Mouse (Mus musculus): ENCODE data around the gene Isg15. TPM values are rescaled to one million over a fixed set of nuclear protein-coding genes. Genes with fewer than 3 reads are reported as not detected.

The Isg15 gene
- polyA plus RNA-seq, 1 experiment from 2014 or later = 0.91 TPM

- no peaks in the 10 kb centered on the region for H3K9me3 ChIP-seq (ENCODE audit: control insufficient read depth, low read length)
- DNase-seq (ENCODE audit: low spot score) = no peak
- H3K9ac ChIP-seq (ENCODE audit: low read length) = peak overlapping the region; percentile 32
- no peak overlapping the region for H3K27ac ChIP-seq (ENCODE audit: low read depth)
- H3K4me2 ChIP-seq (ENCODE audit: low read length) = peak overlapping the region; percentile 32
- peaks cover 42% of the 10 kb centered on the region for H3K36me3 ChIP-seq (ENCODE audit: control insufficient read depth, insufficient read depth, low read length)
- WGBS = 19% methylated on average over 31 of the region's 31 CpGs
- H3K4me1 ChIP-seq (replicated peaks; ENCODE audit: control insufficient read depth, insufficient read depth, low read length) = peaks cover 20% of the 10 kb centered on the region
- H3K4me3 ChIP-seq (ENCODE audit: low read depth, low read length) = no peak overlapping the region
- ATAC-seq (replicated peaks; ENCODE audit: low FRiP score, low TSS enrichment, low read depth) = no peak
- no peaks in the 10 kb centered on the region for H3K27me3 ChIP-seq (replicated peaks; ENCODE audit: control insufficient read depth, insufficient read depth, low read length)
Observed at GRCm38 (mm10) chr4:156185950-156186850, 14.4 kb downstream of the Isg15 start.

DNA sequence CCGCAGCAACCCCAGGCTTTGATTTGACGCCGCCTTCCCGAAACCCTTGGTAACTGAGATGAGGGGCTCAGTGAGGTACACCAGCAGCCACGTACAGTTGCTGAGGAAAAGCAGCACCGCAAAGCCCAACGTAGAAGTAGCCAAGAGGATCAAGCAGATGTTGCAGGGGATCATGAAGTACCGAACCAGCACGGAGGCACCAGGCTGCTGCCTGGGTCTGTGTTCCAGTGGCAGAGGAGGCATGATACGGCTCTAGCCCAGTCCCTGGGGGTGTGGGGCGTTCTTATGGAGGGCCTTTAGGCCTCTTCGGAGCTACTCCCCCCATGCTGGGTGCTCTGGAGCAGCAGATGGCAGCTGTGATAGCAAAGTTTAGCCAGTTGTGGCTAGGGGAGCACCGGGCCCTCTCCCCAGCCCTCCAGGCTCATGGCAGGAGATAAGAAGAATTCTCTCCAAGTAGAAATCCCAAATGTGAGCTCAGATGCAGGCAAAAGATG, 15.1 kb downstream of the Isg15 start:
- no peaks in the 10 kb centered on the region for H3K27me3 ChIP-seq (replicated peaks; ENCODE audit: control insufficient read depth, insufficient read depth, low read length)
- H3K27ac ChIP-seq (ENCODE audit: low read depth) = no peak overlapping the region
- ATAC-seq (replicated peaks; ENCODE audit: low FRiP score, low TSS enrichment, low read depth) (no peak), DNase-seq (ENCODE audit: low spot score) (no peak)
- H3K4me3 ChIP-seq (ENCODE audit: low read depth, low read length) = no peak overlapping the region
- no peak overlapping the region; the same call in 1 of the 2 replicates for H3K4me2 ChIP-seq (ENCODE audit: low read length)
- no peaks in the 10 kb centered on the region for H3K9me3 ChIP-seq (ENCODE audit: control insufficient read depth, low read length)
- H3K36me3 ChIP-seq (ENCODE audit: control insufficient read depth, insufficient read depth, low read length) = peaks cover 42% of the 10 kb centered on the region
- WGBS = 84% methylated on average over 13 of the region's 13 CpGs
- peaks cover 20% of the 10 kb centered on the region for H3K4me1 ChIP-seq (replicated peaks; ENCODE audit: control insufficient read depth, insufficient read depth, low read length)
- no peak overlapping the region for H3K9ac ChIP-seq (ENCODE audit: low read length)

GRCm38 (mm10) chr4:156184291-156184954, 16.2 kb downstream of the Isg15 start:
- DNase-seq (ENCODE audit: low spot score) (no peak), ATAC-seq (replicated peaks; ENCODE audit: low FRiP score, low TSS enrichment, low read depth) (no peak)
- H3K4me1 ChIP-seq (replicated peaks; ENCODE audit: control insufficient read depth, insufficient read depth, low read length) = peaks cover 20% of the 10 kb centered on the region
- H3K27ac ChIP-seq (ENCODE audit: low read depth) = no peak overlapping the region
- no peak overlapping the region for H3K9ac ChIP-seq (ENCODE audit: low read length)
- no peaks in the 10 kb centered on the region for H3K9me3 ChIP-seq (ENCODE audit: control insufficient read depth, low read length)
- no peaks in the 10 kb centered on the region for H3K27me3 ChIP-seq (replicated peaks; ENCODE audit: control insufficient read depth, insufficient read depth, low read length)
- H3K4me3 ChIP-seq (ENCODE audit: low read depth, low read length) = no peak overlapping the region
- H3K36me3 ChIP-seq (ENCODE audit: control insufficient read depth, insufficient read depth, low read length) = peaks cover 43% of the 10 kb centered on the region
- no peak overlapping the region for H3K4me2 ChIP-seq (ENCODE audit: low read length)
- WGBS = 86% methylated on average over 7 of the region's 7 CpGs

DNA sequence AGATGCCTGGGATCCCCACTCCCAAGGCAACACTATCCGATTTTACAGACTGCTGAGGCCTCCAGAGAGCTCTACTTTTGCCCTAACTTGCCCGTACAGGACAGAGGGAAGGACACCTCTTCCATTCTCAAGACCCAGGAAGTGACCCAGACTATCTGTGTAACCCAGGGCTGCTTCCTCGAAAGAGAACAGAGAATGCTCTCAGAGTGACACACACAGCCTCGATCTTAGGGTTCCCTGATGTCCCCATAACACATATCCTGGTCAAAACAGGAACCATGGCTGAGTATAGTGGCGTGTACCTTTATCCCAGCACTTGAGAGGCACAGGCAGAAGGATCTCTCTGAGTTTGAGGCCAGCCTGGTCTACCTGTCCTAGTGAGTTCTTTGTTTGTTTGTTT, 16.9 kb downstream of the Isg15 start:
- H3K27me3 ChIP-seq (replicated peaks; ENCODE audit: control insufficient read depth, insufficient read depth, low read length) = no peaks in the 10 kb centered on the region
- H3K4me1 ChIP-seq (replicated peaks; ENCODE audit: control insufficient read depth, insufficient read depth, low read length) = peaks cover 13% of the 10 kb centered on the region
- no peaks in the 10 kb centered on the region for H3K9me3 ChIP-seq (ENCODE audit: control insufficient read depth, low read length)
- no peak overlapping the region for H3K4me2 ChIP-seq (ENCODE audit: low read length)
- DNase-seq (ENCODE audit: low spot score) (no peak), ATAC-seq (replicated peaks; ENCODE audit: low FRiP score, low TSS enrichment, low read depth) (no peak)
- no peak overlapping the region for H3K4me3 ChIP-seq (ENCODE audit: low read depth, low read length)
- H3K36me3 ChIP-seq (ENCODE audit: control insufficient read depth, insufficient read depth, low read length) = peaks cover 50% of the 10 kb centered on the region
- H3K9ac ChIP-seq (ENCODE audit: low read length) = no peak overlapping the region
- H3K27ac ChIP-seq (ENCODE audit: low read depth) = no peak overlapping the region
- WGBS = 85% methylated on average over 5 of the region's 5 CpGs

DNA sequence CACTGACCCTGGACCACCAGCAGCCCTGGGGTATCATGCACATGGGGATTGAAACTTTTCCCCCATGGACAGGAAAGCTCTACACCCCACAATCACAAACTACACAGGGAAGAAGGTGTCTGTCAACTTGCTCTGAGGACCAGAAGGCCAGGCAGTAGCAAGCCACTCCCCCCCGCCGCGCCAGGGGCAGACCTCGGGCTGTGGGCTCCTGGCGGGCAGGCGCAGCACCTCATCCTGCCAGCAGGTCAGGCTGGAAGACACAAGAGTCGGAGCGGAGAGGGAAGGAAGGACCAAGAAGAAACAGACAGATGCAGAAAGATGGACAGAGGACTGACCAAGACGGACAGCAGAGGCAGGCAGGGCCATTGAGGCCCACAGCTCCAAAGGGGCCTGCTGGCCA, 23.0 kb downstream of the Isg15 start:
- WGBS = 88% methylated on average over 9 of the region's 9 CpGs
- no peak for DNase-seq (ENCODE audit: low spot score)
- H3K27me3 ChIP-seq (replicated peaks; ENCODE audit: control insufficient read depth, insufficient read depth, low read length) = no peaks in the 10 kb centered on the region
- peaks cover 89% of the 10 kb centered on the region for H3K36me3 ChIP-seq (ENCODE audit: control insufficient read depth, insufficient read depth, low read length)
- no peak for ATAC-seq (replicated peaks; ENCODE audit: low FRiP score, low TSS enrichment, low read depth)
- no peaks in the 10 kb centered on the region for H3K4me1 ChIP-seq (replicated peaks; ENCODE audit: control insufficient read depth, insufficient read depth, low read length)
- no peak overlapping the region for H3K9ac ChIP-seq (ENCODE audit: low read length)
- H3K4me2 ChIP-seq (ENCODE audit: low read length) = no peak overlapping the region
- no peak overlapping the region for H3K27ac ChIP-seq (ENCODE audit: low read depth)
- no peaks in the 10 kb centered on the region for H3K9me3 ChIP-seq (ENCODE audit: control insufficient read depth, low read length)
- H3K4me3 ChIP-seq (ENCODE audit: low read depth, low read length) = no peak overlapping the region

DNA sequence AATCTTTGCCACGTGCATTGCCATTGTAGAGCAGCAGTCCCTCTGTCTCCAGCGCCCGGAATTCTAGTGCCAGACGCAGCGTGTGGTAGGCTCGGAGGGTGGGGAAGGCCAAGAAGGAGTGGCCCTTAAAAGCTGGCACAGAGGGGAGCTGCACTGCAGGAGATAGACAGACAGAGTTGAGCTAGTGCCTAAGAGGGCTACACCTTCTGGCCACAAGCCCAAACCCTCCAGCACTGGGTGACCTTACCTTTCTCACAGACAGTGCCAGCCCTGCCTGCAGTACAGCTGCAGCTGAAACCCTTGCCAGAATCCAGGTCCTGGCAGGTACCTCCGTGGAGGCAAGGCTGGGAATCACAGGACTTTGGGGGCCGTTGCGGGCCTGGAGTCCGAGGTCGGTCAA, 28.8 kb downstream of the Isg15 start:
- DNase-seq (ENCODE audit: low spot score) = no peak
- no peaks in the 10 kb centered on the region for H3K9me3 ChIP-seq (ENCODE audit: control insufficient read depth, low read length)
- no peak overlapping the region for H3K9ac ChIP-seq (ENCODE audit: low read length)
- WGBS = 99% methylated on average over 11 of the region's 11 CpGs
- no peak for ATAC-seq (replicated peaks; ENCODE audit: low FRiP score, low TSS enrichment, low read depth)
- H3K4me1 ChIP-seq (replicated peaks; ENCODE audit: control insufficient read depth, insufficient read depth, low read length) = no peaks in the 10 kb centered on the region
- no peak overlapping the region for H3K4me3 ChIP-seq (ENCODE audit: low read depth, low read length)
- H3K36me3 ChIP-seq (ENCODE audit: control insufficient read depth, insufficient read depth, low read length) = peaks cover 99% of the 10 kb centered on the region
- H3K27me3 ChIP-seq (replicated peaks; ENCODE audit: control insufficient read depth, insufficient read depth, low read length) = no peaks in the 10 kb centered on the region
- H3K4me2 ChIP-seq (ENCODE audit: low read length) = no peak overlapping the region
- H3K27ac ChIP-seq (ENCODE audit: low read depth) = no peak overlapping the region

DNA sequence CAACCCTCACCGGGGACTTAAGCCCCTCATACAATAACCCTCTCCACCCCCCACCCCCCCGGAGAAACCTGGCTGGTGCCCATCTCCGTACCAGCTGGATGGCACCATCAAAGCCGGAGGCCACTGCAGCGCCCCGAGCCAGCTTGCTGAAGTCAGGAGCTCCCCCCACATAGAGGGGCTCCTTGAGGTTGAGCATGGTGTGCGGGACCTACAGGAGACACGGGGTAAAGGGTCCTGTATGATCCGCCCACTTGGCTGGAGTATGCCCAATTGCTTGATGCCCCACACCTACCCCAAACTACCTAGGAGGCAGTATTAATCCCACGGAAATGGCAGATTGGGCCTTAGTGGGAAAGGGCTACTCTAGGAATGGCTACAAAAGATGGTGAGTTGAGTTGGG, 31.5 kb downstream of the Isg15 start:
- ATAC-seq (replicated peaks; ENCODE audit: low FRiP score, low TSS enrichment, low read depth) = no peak
- Histone ChIP-seq H3K4me3 (ENCODE audit: low read depth, low read length) (no peak overlapping the region), H3K9me3 (ENCODE audit: control insufficient read depth, low read length) (no peaks in the 10 kb centered on the region), H3K9ac (ENCODE audit: low read length) (no peak overlapping the region), H3K27me3 (replicated peaks; ENCODE audit: control insufficient read depth, insufficient read depth, low read length) (no peaks in the 10 kb centered on the region), H3K4me2 (ENCODE audit: low read length) (no peak overlapping the region), H3K36me3 (ENCODE audit: control insufficient read depth, insufficient read depth, low read length) (peaks cover 99% of the 10 kb centered on the region), H3K27ac (ENCODE audit: low read depth) (no peak overlapping the region), H3K4me1 (replicated peaks; ENCODE audit: control insufficient read depth, insufficient read depth, low read length) (no peaks in the 10 kb centered on the region)
- WGBS = 95% methylated on average over 10 of the region's 10 CpGs
- DNase-seq (ENCODE audit: low spot score) = no peak

- WGBS = 89% methylated on average over 8 of the region's 8 CpGs
- no peak overlapping the region for H3K27ac ChIP-seq (ENCODE audit: low read depth)
- ATAC-seq (replicated peaks; ENCODE audit: low FRiP score, low TSS enrichment, low read depth) (no peak), DNase-seq (ENCODE audit: low spot score) (no peak)
- no peaks in the 10 kb centered on the region for H3K27me3 ChIP-seq (replicated peaks; ENCODE audit: control insufficient read depth, insufficient read depth, low read length)
- H3K4me3 ChIP-seq (ENCODE audit: low read depth, low read length) = no peak overlapping the region
- H3K4me2 ChIP-seq (ENCODE audit: low read length) = no peak overlapping the region
- H3K4me1 ChIP-seq (replicated peaks; ENCODE audit: control insufficient read depth, insufficient read depth, low read length) = no peaks in the 10 kb centered on the region
- peaks cover 99% of the 10 kb centered on the region for H3K36me3 ChIP-seq (ENCODE audit: control insufficient read depth, insufficient read depth, low read length)
- H3K9ac ChIP-seq (ENCODE audit: low read length) = no peak overlapping the region
- no peaks in the 10 kb centered on the region for H3K9me3 ChIP-seq (ENCODE audit: control insufficient read depth, low read length)
Observed at GRCm38 (mm10) chr4:156168611-156169010, 32.0 kb downstream of the Isg15 start.

Data from intestine, embryonic 14.5 days (tissue).